Mouse (Mus musculus) embryonic facial prominence, embryonic 11.5 days (tissue): ENCODE results near the gene Pth2r. TPM values are rescaled to one million over a fixed set of nuclear protein-coding genes. Genes with fewer than 3 reads are reported as not detected.

ENCODE experiments used
- ATAC-seq: fragments of 200-750 bp; cut with Nextera tagmentation; replicated peaks from 2 replicates; pipeline ENCODE4 v1.8.0; 2017; ENCODE audit warnings: low read depth; ENCODE audit not compliant: insufficient number of reproducible peaks, low FRiP score, low TSS enrichment
- DNase-seq: peaks from one replicate; pipeline ENCODE4 v3.0.0-alpha.2; 2015; ENCODE audit warnings: low spot score
- H3K27ac ChIP-seq: fragments of 300-500 bp; sonication (generic); replicated peaks from 2 replicates; pipeline ENCODE4 v1.5.1; 2014; ENCODE audit warnings: mild to moderate bottlenecking, low read depth, low read length, control low read depth
- H3K27me3 ChIP-seq: fragments of 300-500 bp; sonication (generic); 2 replicates; pipeline ENCODE4 v1.6.1; 2014; ENCODE audit warnings: mild to moderate bottlenecking, low read length, moderate library complexity, mixed read lengths; ENCODE audit not compliant: control insufficient read depth, insufficient read depth
- H3K36me3 ChIP-seq: fragments of 300-500 bp; sonication (generic); replicated peaks from 2 replicates; pipeline ENCODE4 v1.6.1; 2014; ENCODE audit warnings: low read depth, mild to moderate bottlenecking, low read length, moderate library complexity, mixed read lengths; ENCODE audit not compliant: control insufficient read depth, insufficient read depth
- H3K4me1 ChIP-seq: fragments of 300-500 bp; sonication (generic); 2 replicates; pipeline ENCODE4 v1.6.1; 2014; ENCODE audit warnings: low read length, mixed read lengths; ENCODE audit not compliant: control insufficient read depth, insufficient read depth
- H3K4me2 ChIP-seq: fragments of 300-500 bp; sonication (generic); 2 replicates; pipeline ENCODE4 v1.6.1; 2014; ENCODE audit warnings: low read depth, mild to moderate bottlenecking, control low read depth, low read length, moderate library complexity
- H3K4me3 ChIP-seq: fragments of 300-500 bp; sonication (generic); 2 replicates; pipeline ENCODE4 v1.5.1; 2014; ENCODE audit warnings: low read depth, low read length, control low read depth
- H3K9ac ChIP-seq: fragments of 300-500 bp; sonication (generic); replicated peaks from 2 replicates; pipeline ENCODE4 v1.6.1; 2014; ENCODE audit warnings: mild to moderate bottlenecking, control low read depth, low read length
- H3K9me3 ChIP-seq: fragments of 300-500 bp; sonication (generic); replicated peaks from 2 replicates; pipeline ENCODE4 v1.6.1; 2016; ENCODE audit warnings: mild to moderate bottlenecking, low read length, inconsistent platforms, mixed read lengths; ENCODE audit not compliant: control insufficient read depth
- WGBS: fragments of 180-500 bp; shearing (Covaris S2); extraction: QIAGEN DNeasy Blood & Tissue Kit; methylation state at CpG from one replicate; pipeline ENCODE4 v1.1.7; 2014; 5-methylcytosine and 5-hydroxymethylcytosine counted together
- polyA plus RNA-seq: library from polyadenylated mRNA; unstranded; fragments of >200 nt; fragmentation: Nextera tagmentation; extraction: Ambion mirVana; gene quantifications from 2 replicates; pipeline ENCODE4 v1.2.1, GENCODE M21; 2014

The Pth2r gene
- polyA plus RNA-seq, 1 experiment from 2014 or later: not detected

GRCm38 (mm10) chr1:65312896-65313295 lies 31.0 kb downstream of the Pth2r start:
- ATAC-seq: no peak
- Histone ChIP-seq H3K27me3 (no peaks in the 10 kb centered on the region), H3K27ac (no peak overlapping the region), H3K9ac (no peak overlapping the region), H3K9me3 (no peaks in the 10 kb centered on the region), H3K4me1 (no peaks in the 10 kb centered on the region), H3K4me2 (no peak overlapping the region), H3K4me3 (no peak overlapping the region), H3K36me3 (no peaks in the 10 kb centered on the region)
- no peak for DNase-seq
- WGBS: 60% methylated on average over 2 of the region's 2 CpGs

GRCm38 (mm10) chr1:65314054-65315021 lies 32.5 kb downstream of the Pth2r start:
- no peaks in the 10 kb centered on the region for H3K27me3 ChIP-seq
- H3K9me3 ChIP-seq: no peaks in the 10 kb centered on the region
- WGBS: 60% methylated on average over 13 of the region's 13 CpGs
- H3K4me1 ChIP-seq: no peaks in the 10 kb centered on the region
- H3K27ac ChIP-seq: no peak overlapping the region
- no peak for ATAC-seq
- no peak overlapping the region for H3K9ac ChIP-seq
- DNase-seq: no peak
- no peak overlapping the region for H3K4me2 ChIP-seq
- no peak overlapping the region for H3K4me3 ChIP-seq
- H3K36me3 ChIP-seq: no peaks in the 10 kb centered on the region

- no peak overlapping the region for H3K27ac ChIP-seq
- H3K27me3 ChIP-seq: no peaks in the 10 kb centered on the region
- no peak for ATAC-seq
- WGBS: 88% methylated on average over 8 of the region's 8 CpGs
- no peak for DNase-seq
- H3K36me3 ChIP-seq: no peaks in the 10 kb centered on the region
- H3K4me2 ChIP-seq: no peak overlapping the region
- H3K9me3 ChIP-seq: no peaks in the 10 kb centered on the region
- no peak overlapping the region for H3K9ac ChIP-seq
- H3K4me1 ChIP-seq: no peaks in the 10 kb centered on the region
- H3K4me3 ChIP-seq: no peak overlapping the region
Measured at GRCm38 (mm10) chr1:65315022-65315407, 33.2 kb downstream of the Pth2r start.

GRCm38 (mm10) chr1:65334026-65334425 lies 52.2 kb downstream of the Pth2r start:
- Histone ChIP-seq H3K9ac (no peak overlapping the region), H3K4me1 (no peaks in the 10 kb centered on the region), H3K27me3 (no peaks in the 10 kb centered on the region), H3K36me3 (no peaks in the 10 kb centered on the region), H3K9me3 (no peaks in the 10 kb centered on the region), H3K27ac (no peak overlapping the region), H3K4me2 (no peak overlapping the region), H3K4me3 (no peak overlapping the region)
- no peak for DNase-seq
- ATAC-seq: no peak
- WGBS: 90% methylated on average over 5 of the region's 5 CpGs

GRCm38 (mm10) chr1:65337768-65338167 lies 55.9 kb downstream of the Pth2r start:
- H3K27me3 ChIP-seq: no peaks in the 10 kb centered on the region
- no peak for ATAC-seq
- 78% methylated on average over 2 of the region's 2 CpGs for WGBS
- no peaks in the 10 kb centered on the region for H3K9me3 ChIP-seq
- H3K4me3 ChIP-seq: no peak overlapping the region
- DNase-seq: no peak
- no peaks in the 10 kb centered on the region for H3K4me1 ChIP-seq
- no peaks in the 10 kb centered on the region for H3K36me3 ChIP-seq
- H3K27ac ChIP-seq: no peak overlapping the region
- H3K9ac ChIP-seq: no peak overlapping the region
- no peak overlapping the region for H3K4me2 ChIP-seq

- Histone ChIP-seq H3K9ac (no peak overlapping the region), H3K36me3 (no peaks in the 10 kb centered on the region), H3K4me2 (no peak overlapping the region), H3K4me1 (no peaks in the 10 kb centered on the region), H3K9me3 (no peaks in the 10 kb centered on the region), H3K4me3 (no peak overlapping the region), H3K27me3 (no peaks in the 10 kb centered on the region), H3K27ac (no peak overlapping the region)
- DNase-seq (no peak), ATAC-seq (no peak)
- WGBS: 47% methylated on average over 2 of the region's 2 CpGs
Measured at GRCm38 (mm10) chr1:65340240-65340639, 58.4 kb downstream of the Pth2r start.

- no peak overlapping the region for H3K4me3 ChIP-seq
- H3K27me3 ChIP-seq: no peaks in the 10 kb centered on the region
- no peaks in the 10 kb centered on the region for H3K36me3 ChIP-seq
- no peaks in the 10 kb centered on the region for H3K9me3 ChIP-seq
- H3K9ac ChIP-seq: no peak overlapping the region
- 0 out of 2 replicates have a peak, but pooled peaks have one; percentile 44 for ATAC-seq
- no peak overlapping the region for H3K4me2 ChIP-seq
- 65% methylated on average over 2 of the region's 2 CpGs for WGBS
- H3K27ac ChIP-seq: no peak overlapping the region
- DNase-seq: no peak
- H3K4me1 ChIP-seq: no peaks in the 10 kb centered on the region
Measured at GRCm38 (mm10) chr1:65352979-65353378, 71.1 kb downstream of the Pth2r start.

GRCm38 (mm10) chr1:65354153-65354552 lies 72.3 kb downstream of the Pth2r start:
- Histone ChIP-seq H3K9ac (no peak overlapping the region), H3K27ac (no peak overlapping the region), H3K27me3 (no peaks in the 10 kb centered on the region), H3K4me2 (no peak overlapping the region), H3K9me3 (no peaks in the 10 kb centered on the region), H3K4me1 (no peaks in the 10 kb centered on the region), H3K36me3 (no peaks in the 10 kb centered on the region), H3K4me3 (no peak overlapping the region)
- no peak for DNase-seq
- no peak for ATAC-seq
